Comparison of ENCODE assay signal across 9 mouse cellular contexts in genomic region chr15:85709268-85709973, GRCm38 (mm10). TPM values are rescaled to one million over a fixed set of nuclear protein-coding genes. Genes with fewer than 3 reads are reported as not detected.
A peak's percentile ranks its signal among the peaks of the same experiment; 100 is the strongest.
DNase-seq lines count a peak whose midpoint lies in the region; ATAC-seq lines count a peak whose summit lies in the region.
"Had no signal": no experiment of that assay in that cellular context is flagged by ENCODE, and none has a peak within 500 bp of the region (broad histone marks: within the 10 kb centered on the region; RNA-seq: fewer than 3 reads in every experiment).

No protein-coding gene starts in this region.

- no peak overlapping the region for H3K4me3 ChIP-seq in forebrain, embryonic 11.5 days (ENCODE audit: low read depth, low read length)
- H3K4me3 ChIP-seq in lung, embryonic 15.5 days, result no peak overlapping the region
- H3K4me3 ChIP-seq: liver, embryonic 15.5 days had no signal

- peak; percentile 19; the same call in 1 of the 2 replicates for ATAC-seq in forebrain, embryonic 11.5 days (replicated peaks; ENCODE audit: low FRiP score)
- peak; percentile 17 for ATAC-seq in lung, embryonic 15.5 days (ENCODE audit: borderline replicate concordance, extremely low read depth, low FRiP score, low TSS enrichment)

- H3K4me1 ChIP-seq in forebrain, embryonic 11.5 days (replicated peaks; ENCODE audit: control insufficient read depth, insufficient read depth, low read length), result no peaks in the 10 kb centered on the region
- peaks cover 10% of the 10 kb centered on the region for H3K4me1 ChIP-seq in lung, embryonic 15.5 days
- H3K4me1 ChIP-seq: liver, embryonic 15.5 days had no signal

- no peak overlapping the region for H3K9ac ChIP-seq in forebrain, embryonic 11.5 days (ENCODE audit: low read length)
- H3K9ac ChIP-seq in lung, embryonic 15.5 days, result no peak overlapping the region
- H3K9ac ChIP-seq: liver, embryonic 15.5 days had no signal

- no peaks in the 10 kb centered on the region for H3K27me3 ChIP-seq in forebrain, embryonic 11.5 days (ENCODE audit: control insufficient read depth, insufficient read depth, low read length)
- no peaks in the 10 kb centered on the region for H3K27me3 ChIP-seq in lung, embryonic 15.5 days
- H3K27me3 ChIP-seq: liver, embryonic 15.5 days had no signal

- peak; percentile 76 for DNase-seq in ES-CJ7 (ENCODE audit: low read depth, low spot score)
- DNase-seq in c-Kit-positive CD71-negative TER-119-negative erythroid progenitor cells, embryonic 14.5 days (ENCODE audit: low read depth), result peak; percentile 39
- DNase-seq in forebrain, embryonic 11.5 days (ENCODE audit: low spot score), result peak; percentile 87
- DNase-seq in heart, postnatal 10 days, result peak; percentile 93 to 94
- DNase-seq in kidney, postnatal 4 days, result peak; percentile 90 to 93
- DNase-seq in ovary, adult 18-20 months (ENCODE audit: low spot score), result peak; percentile 78
- peak; percentile 46 to 60 for DNase-seq in thymus, adult 18-20 months

- intact Hi-C loops in heart, postnatal 10 days (cut with DNase I), result loop anchor here (1.0 kb wide), 1 partner anchor 99 kb away; no protein-coding TSS in a partner anchor

- H3K4me2 ChIP-seq in forebrain, embryonic 11.5 days (ENCODE audit: low read depth, low read length, severe bottlenecking), result no peak overlapping the region
- no peak overlapping the region for H3K4me2 ChIP-seq in lung, embryonic 15.5 days
- H3K4me2 ChIP-seq: liver, embryonic 15.5 days had no signal

- no peak overlapping the region for H3K27ac ChIP-seq in forebrain, embryonic 11.5 days (ENCODE audit: low read depth, low read length)
- no peak overlapping the region for H3K27ac ChIP-seq in lung, embryonic 15.5 days
- H3K27ac ChIP-seq: liver, embryonic 15.5 days had no signal

- H3K36me3 ChIP-seq in forebrain, embryonic 11.5 days (ENCODE audit: control insufficient read depth, insufficient read depth, low read length), result no peaks in the 10 kb centered on the region
- H3K36me3 ChIP-seq in lung, embryonic 15.5 days, result peaks cover 34% of the 10 kb centered on the region
- H3K36me3 ChIP-seq: liver, embryonic 15.5 days had no signal

- WGBS in forebrain, embryonic 11.5 days, result 39% methylated on average over 10 of the region's 10 CpGs
- 30% methylated on average over 10 of the region's 10 CpGs for WGBS in lung, embryonic 15.5 days

- H3K9me3 ChIP-seq in forebrain, embryonic 11.5 days (ENCODE audit: control insufficient read depth, low read length), result no peaks in the 10 kb centered on the region
- H3K9me3 ChIP-seq in lung, embryonic 15.5 days, result no peaks in the 10 kb centered on the region
- H3K9me3 ChIP-seq: liver, embryonic 15.5 days had no signal

RNA-seq across cellular contexts. Expression of gene Ppara, which starts 25.4 kb away (rescaled TPM):
- 0.31 and 0.51 TPM in 2 replicates for polyA plus RNA-seq in forebrain, embryonic 11.5 days (2014; fragmentation: Nextera tagmentation; extraction: Ambion mirVana)
- 10 to 100 TPM; 39.2 to 52.4 TPM for total RNA-seq in heart, postnatal 10 days (2021)
- 4.3 and 4.9 TPM in 2 replicates for polyA plus RNA-seq in lung, embryonic 15.5 days (2015; fragmentation: Nextera tagmentation; extraction: Ambion mirVana)

Comparison
In these comparisons a context has a peak if more than half of its experiments do, and no peak if none do; other contexts are left out.
1. DNase-seq: peak in every context shown above with its lines; median percentile 94 in heart, postnatal 10 days; 92 in kidney, postnatal 4 days; 87 in forebrain, embryonic 11.5 days; 78 in ovary, adult 18-20 months; 76 in ES-CJ7; 53 in thymus, adult 18-20 months; 39 in c-Kit-positive CD71-negative TER-119-negative erythroid progenitor cells, embryonic 14.5 days.